Mouse (Mus musculus) regulatory T cell (primary cell): ENCODE measurements around the gene Nfia.

Experiments
- in situ Hi-C: fragments of 300-600 bp; cut with MboI, MseI; formaldehyde crosslinking; loops from one replicate; pipeline ENCODE4 v1.15.1; 2025; ENCODE audit warnings: high pct_unique_total_duplicates

The Nfia gene

DNA sequence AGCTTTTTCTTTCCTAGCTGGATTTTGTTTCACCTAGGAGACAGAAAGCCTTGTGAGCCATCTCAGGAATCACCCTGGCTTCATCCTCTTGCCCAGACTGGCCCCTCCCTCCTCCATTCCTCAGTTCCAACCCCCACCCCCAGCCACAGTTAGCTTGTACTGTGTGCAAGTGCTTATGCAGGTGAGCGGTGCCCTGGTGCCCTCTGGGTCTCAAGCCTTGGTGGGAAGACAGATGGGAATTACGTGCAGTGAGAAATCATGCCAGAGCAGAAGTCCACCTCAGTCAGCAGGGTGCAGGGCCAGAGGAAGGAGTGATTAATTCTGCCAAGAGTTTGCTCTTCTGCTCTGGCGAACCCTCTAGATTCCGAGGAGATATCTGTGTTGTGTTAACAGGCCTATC is 167.0 kb downstream of the Nfia start:
- in situ Hi-C loops, result no loop called here

DNA sequence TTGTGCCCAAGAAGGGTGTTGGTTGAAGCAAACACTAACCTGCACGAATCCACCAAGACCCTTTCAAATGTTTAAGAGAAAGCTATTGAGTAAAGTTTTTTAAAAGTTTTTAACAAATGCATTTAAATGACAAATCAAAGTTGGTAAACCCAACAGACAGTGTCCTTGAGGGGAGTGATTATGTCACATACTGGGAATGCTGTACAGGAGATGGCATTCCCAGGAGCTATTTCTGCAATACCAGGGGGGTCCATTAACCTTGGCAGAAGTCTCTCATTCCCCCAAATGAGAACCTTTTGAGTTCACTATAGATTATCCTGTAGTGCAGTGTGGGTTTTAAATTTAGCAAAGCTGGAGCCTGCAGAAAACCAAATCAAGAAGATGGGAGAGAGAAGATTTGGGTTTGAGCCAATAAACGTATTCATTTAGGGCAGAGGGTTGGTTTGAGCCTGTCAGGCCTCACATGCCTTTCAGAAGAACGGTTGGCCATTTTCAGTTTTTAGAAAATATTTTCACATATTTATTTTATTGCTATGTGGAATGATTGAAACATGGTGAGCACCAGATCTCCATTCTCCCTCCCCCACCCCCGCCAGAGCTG is 167.5 kb downstream of the Nfia start:
- in situ Hi-C loops, result no loop called here

DNA sequence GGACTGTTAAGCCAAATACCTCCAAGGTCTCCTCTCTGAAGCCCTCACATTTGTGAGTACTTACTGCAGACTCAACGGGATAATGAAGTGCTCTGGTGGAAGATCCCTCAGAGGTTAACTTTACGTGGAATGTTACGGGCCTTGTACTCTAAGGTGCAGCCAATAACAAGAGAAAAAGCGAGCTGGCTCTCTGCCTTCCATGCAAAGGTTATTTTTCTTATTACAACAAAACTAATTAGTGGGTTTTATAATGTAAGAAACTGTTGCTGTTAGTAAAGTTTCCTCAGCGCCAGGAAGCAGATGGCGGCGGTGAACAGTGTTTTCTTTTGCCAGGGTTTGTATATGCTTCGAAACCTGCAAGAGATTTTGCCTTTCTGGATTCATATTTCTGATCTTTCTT is 169.1 kb downstream of the Nfia start:
- in situ Hi-C loops, result no loop called here

DNA sequence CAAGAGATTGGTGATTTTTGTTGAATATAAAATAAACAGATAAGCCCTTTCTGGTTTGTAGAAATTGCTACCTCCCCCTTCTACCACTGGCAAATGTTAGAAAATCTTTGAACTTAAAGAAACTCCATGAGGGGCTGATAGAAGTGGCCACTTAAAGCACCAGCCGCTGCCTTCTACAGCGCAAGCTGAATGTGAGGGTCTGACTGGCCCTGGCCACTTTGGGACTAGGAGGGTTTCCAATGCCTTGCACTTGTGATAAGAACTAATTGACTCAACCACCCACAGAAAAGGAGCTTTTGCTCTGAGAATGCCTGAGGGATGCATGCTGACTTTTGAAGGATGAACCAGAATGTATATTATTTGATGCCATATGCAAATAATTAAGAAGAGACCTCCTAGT is 171.8 kb downstream of the Nfia start:
- in situ Hi-C loops, result no loop called here

DNA sequence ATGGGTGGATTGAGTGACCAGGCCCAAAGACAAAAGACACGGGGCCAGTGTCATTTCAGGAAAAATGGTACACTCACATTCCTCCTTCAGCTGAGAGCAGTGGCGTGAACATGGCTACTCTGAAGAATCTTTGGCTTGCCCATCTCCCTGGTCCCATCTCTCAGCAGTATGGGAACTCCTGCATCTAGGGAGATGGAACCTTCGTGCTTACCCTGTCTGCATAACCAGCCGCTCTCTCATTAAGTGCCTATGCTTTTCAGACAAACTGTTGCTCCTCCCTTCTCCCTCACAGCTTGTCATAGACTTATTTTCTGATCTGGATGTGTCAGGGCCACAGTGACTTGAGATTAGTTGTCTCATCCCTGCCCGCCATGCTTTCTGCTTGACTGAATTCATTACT is 174.9 kb downstream of the Nfia start:
- in situ Hi-C loops, result no loop called here

DNA sequence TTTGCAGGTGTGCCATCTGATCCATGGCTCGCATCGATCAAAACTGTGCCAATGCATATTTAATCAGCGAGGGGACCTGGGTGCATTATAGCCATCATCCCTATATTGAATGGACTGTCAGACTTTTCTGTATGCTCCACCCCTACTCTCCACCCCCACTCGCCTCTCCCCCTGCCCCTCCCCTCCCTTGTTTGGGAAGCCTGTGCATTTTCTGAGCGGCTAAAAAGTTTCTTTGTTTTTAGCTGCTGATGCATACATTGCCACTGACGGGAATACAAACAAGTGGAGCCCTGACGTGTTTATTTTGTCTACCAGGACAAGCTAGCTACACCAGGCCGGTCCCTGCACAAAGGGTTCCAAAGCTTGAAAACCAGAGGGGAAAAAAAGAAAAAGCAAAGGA is 175.7 kb downstream of the Nfia start:
- in situ Hi-C loops, result no loop called here

DNA sequence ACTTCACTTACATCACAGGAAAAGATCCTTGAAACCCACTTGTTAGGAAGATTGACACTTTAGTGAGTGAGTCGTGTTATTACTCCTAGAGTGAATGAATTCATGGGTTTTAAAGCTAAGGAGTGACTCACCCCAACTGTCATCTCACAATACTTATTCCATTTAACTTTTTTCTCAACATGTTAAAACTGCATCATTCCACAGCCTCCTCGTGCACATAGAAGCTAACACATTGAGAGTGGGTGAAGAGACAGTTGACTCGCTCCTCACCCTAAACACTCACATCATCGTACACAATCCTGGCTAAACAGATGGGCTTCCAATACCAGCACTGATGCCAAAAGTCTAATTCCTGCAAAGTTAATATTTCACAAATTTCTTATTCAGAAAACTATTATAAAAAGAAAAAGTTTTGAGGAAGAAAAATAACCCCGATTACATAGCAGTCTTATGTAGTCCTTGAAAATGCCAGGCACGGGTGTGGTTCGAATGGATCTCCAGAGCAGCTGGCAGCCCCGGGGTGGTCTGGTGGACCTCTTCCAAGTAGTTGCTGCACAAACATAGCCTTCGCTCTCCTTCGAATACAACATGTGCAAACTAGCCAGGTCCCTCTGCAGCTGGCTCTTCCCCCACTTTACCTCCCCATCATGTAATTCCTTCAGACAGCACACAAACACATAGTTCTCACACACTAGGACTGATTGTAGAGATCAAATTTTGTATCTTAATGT is 178.0 kb downstream of the Nfia start:
- in situ Hi-C loops, result no loop called here

DNA sequence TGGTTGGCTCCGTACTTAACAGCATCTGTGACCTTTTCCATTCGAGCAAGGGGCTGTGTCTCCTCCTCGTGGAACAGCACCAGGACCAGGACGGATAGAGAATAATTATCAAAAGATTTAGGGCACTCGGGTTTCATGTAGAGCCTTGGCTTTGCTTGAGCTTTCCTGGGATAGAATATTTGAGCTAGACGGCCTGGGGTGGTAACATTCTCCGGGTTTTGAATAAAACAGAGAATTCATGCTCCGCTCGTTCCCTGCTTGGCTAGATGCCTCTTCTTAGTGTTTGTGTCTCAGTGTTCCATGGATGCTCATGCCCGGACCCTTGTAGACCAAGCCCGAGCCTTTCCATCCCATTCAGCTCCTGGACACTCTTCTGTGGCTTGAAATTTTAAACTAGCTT is 181.4 kb downstream of the Nfia start:
- in situ Hi-C loops, result no loop called here

DNA sequence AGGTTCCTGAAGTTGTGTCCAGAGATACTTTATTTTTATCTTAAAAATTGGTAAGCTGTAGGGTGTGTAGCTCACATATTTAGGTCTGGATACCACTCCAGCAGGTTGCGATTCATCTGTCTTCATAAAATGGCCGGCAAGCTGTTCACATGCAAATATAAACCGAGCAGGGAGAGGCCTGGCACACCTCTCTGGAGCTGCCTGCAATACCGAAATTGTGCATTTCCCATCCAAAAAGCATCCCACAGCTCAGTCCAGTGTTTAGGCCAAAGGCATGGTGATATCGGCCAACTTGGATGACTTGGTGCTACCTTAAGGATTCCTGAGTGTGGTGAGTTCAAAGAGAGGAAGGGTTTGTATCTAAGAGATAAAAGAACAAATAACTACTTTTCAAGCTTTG is 185.6 kb downstream of the Nfia start:
- in situ Hi-C loops, result no loop called here

DNA sequence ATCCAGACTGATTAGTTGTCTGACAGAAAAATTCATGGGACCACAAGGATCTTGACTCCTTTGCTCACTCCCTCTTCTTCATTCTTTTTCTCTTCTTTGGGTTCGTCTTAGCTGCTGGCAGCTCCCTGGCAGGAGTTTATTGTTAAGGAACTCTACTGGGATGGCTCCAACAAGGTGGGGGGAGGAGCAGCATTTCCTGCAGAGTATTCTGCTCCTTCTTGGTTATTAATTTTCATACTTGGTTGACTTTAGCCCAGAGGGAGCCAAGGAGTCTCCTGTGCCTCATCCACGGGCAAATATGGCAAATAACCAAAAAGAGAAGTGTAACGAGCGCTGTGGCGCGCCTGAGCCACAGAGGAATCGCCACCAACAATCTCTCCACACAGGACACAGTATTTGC is 190.3 kb downstream of the Nfia start:
- in situ Hi-C loops, result no loop called here

DNA sequence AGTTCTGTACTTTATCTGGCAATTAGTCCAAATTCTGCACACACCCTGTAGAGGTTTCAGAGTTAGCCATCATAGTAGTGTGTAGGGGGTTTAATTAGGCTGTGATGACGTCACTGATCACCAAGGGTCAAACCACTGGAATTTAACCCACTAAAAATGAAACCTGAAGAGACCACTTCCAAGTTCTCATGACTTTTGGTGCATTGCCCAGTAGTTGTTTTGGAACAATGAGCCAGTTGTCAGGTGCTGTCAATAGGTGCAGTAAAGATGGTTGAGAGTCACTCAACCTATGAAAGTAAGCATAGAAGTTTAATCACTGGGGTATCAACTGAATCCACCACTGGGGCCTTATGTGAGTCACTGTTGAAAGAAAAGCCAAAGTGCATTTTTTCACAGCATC is 191.4 kb downstream of the Nfia start:
- in situ Hi-C loops, result no loop called here

DNA sequence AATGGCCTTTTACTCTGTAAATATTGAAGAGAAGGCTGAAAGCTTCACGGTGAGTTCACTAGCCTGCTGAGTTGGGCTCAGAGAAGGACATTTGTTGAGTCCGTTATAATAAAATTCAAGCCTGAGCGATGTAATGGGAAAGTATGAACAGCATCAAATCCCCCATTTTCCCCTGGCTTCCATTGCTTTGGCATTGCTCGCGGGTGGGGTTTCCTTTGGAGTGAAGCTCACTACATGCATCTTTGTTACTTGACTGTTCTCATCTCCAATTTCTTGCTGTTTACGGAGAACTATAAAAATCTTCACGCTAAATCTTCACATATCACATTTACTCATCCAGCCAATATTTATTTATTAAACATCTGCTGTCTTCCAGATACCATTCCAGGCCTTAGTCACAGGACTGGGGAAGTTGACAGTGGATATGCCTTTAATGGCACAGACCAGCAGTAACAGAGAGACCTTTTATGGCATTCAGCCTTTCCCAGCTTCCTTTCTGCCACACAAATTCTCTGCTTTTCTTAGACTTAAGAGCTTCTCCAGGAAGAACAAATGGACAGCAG is 196.3 kb downstream of the Nfia start:
- in situ Hi-C loops, result no loop called here

DNA sequence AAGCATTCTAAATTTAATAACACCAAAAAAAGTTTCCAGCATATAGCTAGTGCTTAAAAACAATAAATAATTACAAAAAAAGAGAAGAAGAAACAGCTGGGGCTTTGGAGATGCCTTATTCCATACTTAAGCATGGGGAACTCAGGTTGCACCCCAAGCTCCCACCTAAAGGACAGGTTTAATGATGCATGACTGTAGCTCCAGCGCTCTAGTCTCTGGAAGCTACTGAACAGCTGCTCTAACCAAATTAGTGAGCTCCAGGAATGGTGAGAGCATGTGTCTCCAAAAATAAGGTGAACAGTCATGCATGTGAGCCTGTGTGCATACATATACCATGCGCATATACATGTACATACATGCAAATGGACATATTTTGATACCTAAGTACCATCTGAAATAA is 200.5 kb downstream of the Nfia start:
- in situ Hi-C loops, result no loop called here

DNA sequence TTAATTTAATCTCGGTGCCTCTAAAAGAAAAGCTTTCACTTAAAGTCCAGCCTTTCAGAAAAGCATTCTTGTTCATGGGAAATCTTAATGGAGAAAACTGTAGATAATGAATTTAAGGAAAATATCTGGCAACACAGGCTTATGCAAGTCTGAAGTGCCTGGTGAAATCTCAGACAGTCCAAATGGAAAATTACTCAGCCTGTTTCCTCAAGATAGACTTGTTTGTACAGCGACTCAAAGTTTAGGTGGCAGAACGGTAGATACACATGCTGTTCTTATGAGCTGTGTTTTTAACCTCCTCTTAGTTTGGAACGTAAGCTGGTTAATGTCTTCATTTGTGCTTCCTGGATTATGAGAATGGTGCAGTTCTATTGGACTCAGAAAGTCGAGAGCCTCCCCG is 201.5 kb downstream of the Nfia start:
- in situ Hi-C loops, result no loop called here

DNA sequence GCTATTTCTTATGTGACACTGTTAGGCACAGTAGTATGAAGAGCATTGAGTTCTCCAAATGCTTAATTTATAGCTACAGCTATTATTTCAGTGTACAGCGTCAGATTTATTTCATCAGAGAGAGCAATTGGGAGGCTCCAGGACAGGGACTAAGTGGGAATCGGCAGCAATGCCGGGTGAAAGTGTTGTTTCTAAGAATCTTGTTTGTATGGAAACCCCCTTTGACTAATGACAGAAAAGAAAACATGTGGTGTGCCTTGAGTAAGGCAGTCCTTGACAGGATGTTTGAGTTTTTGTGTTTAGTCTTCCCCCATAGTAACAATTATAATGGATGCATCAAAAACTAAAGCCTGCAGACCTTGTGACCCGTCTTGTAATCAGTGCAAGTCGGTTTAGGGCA is 204.4 kb downstream of the Nfia start:
- in situ Hi-C loops, result no loop called here

DNA sequence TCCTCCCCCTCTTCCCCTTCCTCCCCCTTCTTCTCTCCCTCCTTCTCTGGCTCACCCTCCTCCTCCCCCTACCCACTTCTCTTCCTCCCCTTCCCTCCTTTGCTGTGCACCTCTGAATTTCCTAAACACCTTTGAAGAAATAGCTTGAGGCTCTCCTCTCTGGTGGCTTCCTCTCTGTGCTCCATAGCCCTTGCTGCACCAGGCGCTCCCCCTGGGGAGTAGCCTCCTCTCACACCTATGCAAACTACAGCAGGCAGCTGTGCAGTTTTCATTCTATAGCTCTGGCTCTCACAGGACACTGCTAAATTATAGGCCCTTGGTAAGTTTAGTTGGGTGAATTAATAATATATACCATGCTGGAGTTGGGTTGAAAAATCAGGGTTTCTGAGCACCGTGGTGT is 211.8 kb downstream of the Nfia start:
- in situ Hi-C loops, result no loop called here

DNA sequence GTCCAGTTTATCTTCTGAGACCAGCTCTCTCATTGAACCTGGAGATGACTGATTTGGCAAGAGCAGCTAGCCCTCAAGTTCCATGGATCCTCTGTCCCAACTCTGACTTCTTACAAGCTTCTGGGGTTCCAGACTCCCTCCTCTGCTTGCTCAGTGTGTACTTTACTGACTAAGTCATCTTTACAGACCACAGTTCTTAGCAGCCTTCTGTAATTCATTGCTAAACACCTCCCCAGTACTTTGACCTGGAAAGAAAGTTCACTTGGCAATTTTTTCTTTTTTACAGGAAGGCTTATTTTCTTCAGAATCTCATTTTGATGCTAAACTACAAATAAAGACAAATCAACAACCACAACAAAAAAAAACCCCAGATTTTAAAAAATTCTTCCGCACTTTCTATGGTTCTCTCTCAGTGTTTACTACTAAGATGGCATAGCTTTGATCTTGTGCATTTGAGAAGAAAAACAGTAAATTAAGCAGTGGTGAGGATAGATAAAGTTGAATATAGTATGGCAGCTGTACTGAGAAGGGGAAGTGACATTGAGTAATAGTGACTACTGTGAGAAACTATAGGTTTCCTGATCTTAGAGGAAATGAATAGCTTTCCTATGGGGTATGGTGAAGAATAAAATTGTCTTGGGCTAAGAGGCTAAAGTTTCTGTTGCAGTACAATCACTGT is 213.7 kb downstream of the Nfia start:
- in situ Hi-C loops, result no loop called here

DNA sequence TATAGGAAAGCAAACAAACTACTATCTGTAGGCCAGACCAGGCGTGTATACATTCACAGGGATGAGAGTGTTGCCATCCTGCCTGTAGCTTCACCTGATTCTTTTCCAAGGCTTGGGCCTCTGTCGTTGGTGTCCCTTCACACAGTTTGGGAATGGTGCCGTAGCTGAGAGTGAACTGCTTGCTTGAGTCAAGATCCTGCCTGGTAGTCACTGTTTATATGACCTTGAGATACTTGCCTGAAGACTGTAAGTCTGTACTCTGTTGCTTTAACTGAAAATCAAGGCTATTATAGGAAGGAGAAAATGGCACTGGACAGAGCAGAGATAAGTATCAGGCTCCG is 214.2 kb downstream of the Nfia start:
- in situ Hi-C loops, result no loop called here

DNA sequence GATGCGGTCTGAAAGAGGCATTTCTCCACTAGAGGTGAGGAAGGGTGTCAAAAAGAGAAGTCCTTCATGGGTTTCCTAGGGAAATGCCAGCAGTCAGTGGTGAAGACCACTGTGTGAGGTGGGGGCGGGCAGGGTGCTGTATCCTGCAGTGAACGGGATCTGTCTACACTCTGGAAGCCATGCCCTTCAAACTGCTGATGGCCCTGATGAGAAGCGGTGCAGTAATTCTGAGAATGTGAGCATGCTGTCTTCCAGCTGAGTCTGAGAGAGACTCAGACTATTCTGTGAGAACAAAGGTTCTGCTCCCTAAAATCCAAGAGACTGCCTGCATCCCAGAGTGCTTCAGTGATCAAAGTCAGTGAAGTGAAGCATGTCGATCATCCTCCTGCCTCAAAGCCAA is 216.2 kb downstream of the Nfia start:
- in situ Hi-C loops, result no loop called here

DNA sequence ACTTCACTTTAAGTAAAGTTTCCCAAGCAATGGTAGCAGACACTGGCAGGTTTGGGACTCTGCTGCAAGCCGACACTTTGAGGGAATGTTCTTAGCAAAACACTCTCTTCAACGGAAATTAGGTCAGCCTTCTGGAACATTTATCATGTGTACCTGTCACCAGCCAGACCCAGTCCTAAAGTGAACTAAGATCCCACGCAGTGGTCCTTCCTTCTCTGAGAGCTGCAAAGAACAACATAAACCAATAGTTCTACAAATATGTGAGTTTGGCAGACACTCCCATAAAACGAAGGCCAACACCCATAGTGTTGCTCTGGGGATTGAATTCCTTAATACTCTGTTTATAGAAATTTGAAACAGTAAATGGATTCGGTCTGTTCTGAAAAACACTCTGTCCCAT is 217.9 kb downstream of the Nfia start:
- in situ Hi-C loops, result no loop called here

DNA sequence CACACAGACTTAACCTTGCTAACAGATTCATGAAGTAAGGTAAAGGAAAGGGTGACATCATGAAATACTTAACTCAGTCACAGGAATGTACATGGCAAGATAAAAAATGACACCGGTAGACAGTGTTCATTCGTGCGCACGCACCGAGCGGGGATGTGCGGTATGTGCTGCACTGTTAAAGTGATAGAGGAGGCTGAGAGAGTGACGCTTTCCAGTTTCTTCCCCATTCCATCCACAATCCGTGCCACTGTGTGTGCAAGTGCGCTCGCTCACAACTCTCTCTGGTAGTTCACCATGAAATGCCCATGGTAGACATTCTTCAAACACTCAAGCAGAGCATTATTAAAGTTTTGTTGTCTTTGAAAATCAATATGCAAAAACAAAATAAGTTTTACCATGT is 218.9 kb downstream of the Nfia start:
- in situ Hi-C loops, result no loop called here

DNA sequence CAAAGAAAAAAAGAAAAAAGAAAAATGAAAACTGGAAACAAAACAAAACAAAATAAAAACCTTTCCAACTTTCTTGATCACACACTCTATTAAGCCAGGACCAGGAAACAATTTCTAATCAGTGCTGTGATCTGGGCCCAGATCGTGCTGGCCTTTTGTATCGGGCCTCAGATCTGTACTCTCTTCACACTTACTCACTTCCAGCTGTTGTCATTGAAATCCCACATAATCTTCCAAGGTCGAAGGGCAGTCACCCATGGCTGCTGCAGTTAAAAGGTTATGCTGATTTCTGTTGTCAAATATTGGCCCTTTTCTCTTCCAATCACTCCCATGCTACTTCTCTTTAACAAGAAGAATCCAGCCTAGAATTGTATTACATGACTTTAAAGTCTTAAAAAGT is 219.3 kb downstream of the Nfia start:
- in situ Hi-C loops, result no loop called here
